ENCODE assay signal across 17 mouse cellular contexts in genomic region chr2:11478960-11479359, GRCm38 (mm10).
"Had no signal": no experiment of that assay in that cellular context is flagged by ENCODE, and none has a peak within 500 bp of the region (broad histone marks: within the 10 kb centered on the region; RNA-seq: fewer than 3 reads in every experiment).

No protein-coding gene starts in this region.

- H3K4me3 ChIP-seq: lung, embryonic 15.5 days; megakaryocyte, embryonic 14.5 days; midbrain, embryonic 13.5 days; midbrain, embryonic 15.5 days; neural tube, embryonic 12.5 days; stomach, embryonic 15.5 days had no signal

- H3K9me3 ChIP-seq: lung, embryonic 15.5 days; megakaryocyte, embryonic 14.5 days; midbrain, embryonic 13.5 days; midbrain, embryonic 15.5 days; neural tube, embryonic 12.5 days; stomach, embryonic 15.5 days had no signal

- H3K4me2 ChIP-seq: lung, embryonic 15.5 days; midbrain, embryonic 11.5 days; midbrain, embryonic 13.5 days; midbrain, embryonic 15.5 days; neural tube, embryonic 12.5 days; stomach, embryonic 15.5 days had no signal

- ATAC-seq: lung, postnatal 0 days; midbrain, embryonic 13.5 days; midbrain, embryonic 15.5 days had no signal

- DNase-seq: lung, adult 2 months; lung, postnatal 14 days; lung, postnatal 36 days; right cerebral cortex, postnatal 14 days; thymus, adult 2 months; thymus, postnatal 25 days; thymus, postnatal 4 days had no signal

- H3K27ac ChIP-seq: lung, embryonic 15.5 days; macrophage; midbrain, embryonic 13.5 days; midbrain, embryonic 15.5 days; neural tube, embryonic 12.5 days; stomach, embryonic 15.5 days; stomach, postnatal 0 days had no signal

- H3K4me1 ChIP-seq: lung, embryonic 15.5 days; midbrain, embryonic 13.5 days; midbrain, embryonic 15.5 days; neural tube, embryonic 12.5 days; stomach, embryonic 15.5 days had no signal

- H3K9ac ChIP-seq: lung, embryonic 15.5 days; midbrain, embryonic 13.5 days; midbrain, embryonic 15.5 days; neural tube, embryonic 12.5 days; stomach, embryonic 15.5 days had no signal

- H3K27me3 ChIP-seq: lung, embryonic 15.5 days; megakaryocyte, embryonic 14.5 days; midbrain, embryonic 13.5 days; midbrain, embryonic 15.5 days; neural tube, embryonic 12.5 days; stomach, embryonic 15.5 days had no signal
